Mouse (Mus musculus) thymus, adult 2 months (tissue): ENCODE data around the gene Ywhah.

ENCODE experiments used
- CTCF ChIP-seq: fragments of 200-500 bp; IDR thresholded peaks from 2 replicates; pipeline ENCODE4 v1.5.1; 2012; ENCODE audit warnings: mild to moderate bottlenecking, control low read depth, low read length, moderate library complexity, borderline replicate concordance; ENCODE audit not compliant: control insufficient read depth, poor library complexity, insufficient read depth; ENCODE audit errors: extremely low read depth
- POLR2A ChIP-seq: fragments of 200-500 bp; IDR thresholded peaks from 2 replicates; pipeline ENCODE4 v1.6.1; 2012; ENCODE audit warnings: mild to moderate bottlenecking, low read length, control low read depth, moderate library complexity; ENCODE audit not compliant: control insufficient read depth, poor library complexity, insufficient read depth; ENCODE audit errors: extremely low read depth

DNA sequence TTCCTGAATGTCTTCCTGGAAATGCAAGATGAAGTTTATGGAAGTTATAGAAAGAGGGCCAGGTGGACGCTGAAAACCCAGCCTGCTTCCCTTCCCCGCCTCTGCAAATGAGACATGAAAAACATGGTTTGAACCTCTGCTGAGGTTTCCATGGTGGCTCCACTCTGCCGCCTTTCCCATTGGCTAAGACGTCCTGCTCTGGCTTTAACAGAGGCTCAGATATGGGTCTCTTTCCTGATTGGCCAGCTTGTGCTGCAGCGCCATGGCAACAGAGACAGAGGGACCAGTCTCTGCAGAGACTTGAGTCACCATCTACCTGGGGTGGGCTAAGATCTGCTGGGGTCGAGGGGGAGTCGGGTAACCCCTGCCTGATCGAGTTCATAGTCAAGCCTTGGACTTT is 11.9 kb upstream of the Ywhah start:
- TF ChIP-seq CTCF (no peak), POLR2A (no peak)
